Mouse (Mus musculus): ENCODE results near the gene Ankrd7. TPM values are rescaled to one million over a fixed set of nuclear protein-coding genes. Genes with fewer than 3 reads are reported as not detected.
A peak's percentile ranks its signal among the peaks of the same experiment; 100 is the strongest.

The Ankrd7 gene
- polyA plus RNA-seq, 1 experiment from 2014 or later: 0.23 TPM

DNA sequence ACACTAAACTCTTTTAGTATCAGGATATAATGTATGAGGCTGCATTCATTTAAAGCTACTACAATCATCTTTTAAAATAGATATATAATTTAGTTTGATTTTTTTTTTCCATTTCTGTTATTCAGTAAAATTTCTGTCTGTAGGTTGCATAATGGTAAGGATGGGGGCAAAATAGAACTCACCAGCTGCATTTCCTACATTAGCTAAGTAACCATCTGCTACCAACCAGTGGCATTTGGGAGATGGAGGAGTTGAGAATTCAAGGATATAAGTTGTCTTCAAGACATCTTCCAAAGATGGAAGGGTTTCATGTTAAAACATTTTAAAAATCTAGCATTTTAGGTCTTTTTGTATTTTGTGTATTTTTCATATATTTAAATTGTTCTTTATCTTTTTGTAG lies 10.8 kb upstream of the Ankrd7 start:
- Histone ChIP-seq H3K4me2 (no peak overlapping the region), H3K4me1 (replicated peaks; ENCODE audit: control insufficient read depth, insufficient read depth, low read length) (no peaks in the 10 kb centered on the region), H3K27me3 (replicated peaks; ENCODE audit: control insufficient read depth, insufficient read depth, low read length) (no peaks in the 10 kb centered on the region), H3K36me3 (ENCODE audit: control insufficient read depth, insufficient read depth, low read length) (peaks cover 17% of the 10 kb centered on the region), H3K4me3 (ENCODE audit: low read depth, low read length) (no peak overlapping the region), H3K9ac (ENCODE audit: low read depth, low read length) (no peak overlapping the region), H3K27ac (ENCODE audit: low read depth, low read length) (no peak overlapping the region), H3K9me3 (ENCODE audit: control insufficient read depth, low read length) (no peaks in the 10 kb centered on the region)
- no peak for ATAC-seq (replicated peaks; ENCODE audit: low FRiP score)
- no peak for DNase-seq (ENCODE audit: low spot score)

GRCm38 (mm10) chr6:18856487-18857078 lies 9.5 kb upstream of the Ankrd7 start:
- Histone ChIP-seq H3K4me3 (ENCODE audit: low read depth, low read length) (no peak overlapping the region), H3K4me1 (replicated peaks; ENCODE audit: control insufficient read depth, insufficient read depth, low read length) (no peaks in the 10 kb centered on the region), H3K4me2 (no peak overlapping the region), H3K9ac (ENCODE audit: low read depth, low read length) (no peak overlapping the region), H3K27me3 (replicated peaks; ENCODE audit: control insufficient read depth, insufficient read depth, low read length) (no peaks in the 10 kb centered on the region), H3K36me3 (ENCODE audit: control insufficient read depth, insufficient read depth, low read length) (peaks cover 17% of the 10 kb centered on the region), H3K27ac (ENCODE audit: low read depth, low read length) (no peak overlapping the region), H3K9me3 (ENCODE audit: control insufficient read depth, low read length) (no peaks in the 10 kb centered on the region)
- WGBS: 95% methylated on average over 3 of the region's 3 CpGs
- 0 out of 2 replicates have a peak, but pooled peaks have one; percentile 34 for ATAC-seq (replicated peaks; ENCODE audit: low FRiP score)
- DNase-seq (ENCODE audit: low spot score): no peak

DNA sequence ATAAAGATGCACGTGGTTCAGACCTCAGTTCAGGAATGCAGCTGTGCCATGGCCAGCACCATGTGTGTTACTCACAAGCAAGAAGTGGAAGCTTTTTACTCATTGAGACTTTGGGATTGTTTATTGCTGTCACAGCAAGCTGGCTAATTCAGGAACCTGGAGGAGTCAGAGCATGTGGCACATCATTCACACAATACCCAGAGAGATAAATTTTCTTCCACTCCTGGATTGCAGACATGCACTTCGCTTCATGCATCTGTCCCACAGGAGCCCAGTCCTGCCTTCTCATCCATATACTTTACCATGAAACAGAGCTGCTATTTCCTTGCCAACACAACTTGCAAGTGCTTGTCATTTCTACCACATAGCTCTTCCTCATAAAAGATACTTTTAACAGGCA lies 22.9 kb downstream of the Ankrd7 start:
- WGBS: 67% methylated on average over 2 of the region's 2 CpGs

DNA sequence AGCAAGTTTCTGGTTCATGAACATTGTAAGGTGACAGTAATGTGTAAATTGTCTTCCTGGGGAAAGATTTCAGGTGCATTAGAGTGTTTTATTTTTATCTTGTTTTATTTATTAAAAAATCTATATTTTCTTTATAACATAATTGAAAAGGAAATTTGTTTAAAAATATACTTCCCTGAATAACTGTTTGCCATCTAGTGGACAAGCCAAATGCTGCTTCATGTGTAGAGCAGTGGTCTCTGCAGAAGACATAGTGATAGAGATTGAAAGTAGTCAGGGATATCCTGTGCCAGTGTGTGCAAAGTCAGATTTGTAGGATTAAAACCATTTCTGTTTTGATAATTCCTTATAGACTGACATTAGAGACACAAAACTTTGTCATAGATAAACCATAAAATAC lies 28.0 kb downstream of the Ankrd7 start:
- H3K27me3 ChIP-seq (replicated peaks; ENCODE audit: control insufficient read depth, insufficient read depth, low read length): no peaks in the 10 kb centered on the region
- ATAC-seq (replicated peaks; ENCODE audit: low FRiP score) (no peak), DNase-seq (ENCODE audit: low spot score) (no peak)
- no peaks in the 10 kb centered on the region for H3K36me3 ChIP-seq (ENCODE audit: control insufficient read depth, insufficient read depth, low read length)
- H3K4me2 ChIP-seq: no peak overlapping the region
- H3K27ac ChIP-seq (ENCODE audit: low read depth, low read length): no peak overlapping the region
- H3K9me3 ChIP-seq (ENCODE audit: control insufficient read depth, low read length): no peaks in the 10 kb centered on the region
- H3K4me1 ChIP-seq (replicated peaks; ENCODE audit: control insufficient read depth, insufficient read depth, low read length): no peaks in the 10 kb centered on the region
- H3K4me3 ChIP-seq (ENCODE audit: low read depth, low read length): no peak overlapping the region
- H3K9ac ChIP-seq (ENCODE audit: low read depth, low read length): no peak overlapping the region

More for the DNA sequence above, 22.9 kb downstream of the Ankrd7 start:
- Histone ChIP-seq H3K27ac (ENCODE audit: low read depth, low read length) (no peak overlapping the region), H3K9me3 (ENCODE audit: control insufficient read depth, low read length) (no peaks in the 10 kb centered on the region), H3K4me1 (replicated peaks; ENCODE audit: control insufficient read depth, insufficient read depth, low read length) (no peaks in the 10 kb centered on the region), H3K27me3 (replicated peaks; ENCODE audit: control insufficient read depth, insufficient read depth, low read length) (no peaks in the 10 kb centered on the region), H3K9ac (ENCODE audit: low read depth, low read length) (no peak overlapping the region), H3K4me2 (no peak overlapping the region), H3K36me3 (ENCODE audit: control insufficient read depth, insufficient read depth, low read length) (no peaks in the 10 kb centered on the region), H3K4me3 (ENCODE audit: low read depth, low read length) (no peak overlapping the region)
- DNase-seq (ENCODE audit: low spot score) (no peak), ATAC-seq (replicated peaks; ENCODE audit: low FRiP score) (no peak)

GRCm38 (mm10) chr6:18907173-18907572 lies 41.1 kb downstream of the Ankrd7 start:
- WGBS: 80% methylated on average over 2 of the region's 2 CpGs
- no peaks in the 10 kb centered on the region for H3K27me3 ChIP-seq (replicated peaks; ENCODE audit: control insufficient read depth, insufficient read depth, low read length)
- ATAC-seq (replicated peaks; ENCODE audit: low FRiP score): no peak

GRCm38 (mm10) chr6:18913179-18913578 lies 47.1 kb downstream of the Ankrd7 start:
- Histone ChIP-seq H3K27ac (ENCODE audit: low read depth, low read length) (no peak overlapping the region), H3K36me3 (ENCODE audit: control insufficient read depth, insufficient read depth, low read length) (no peaks in the 10 kb centered on the region), H3K9ac (ENCODE audit: low read depth, low read length) (no peak overlapping the region), H3K4me3 (ENCODE audit: low read depth, low read length) (no peak overlapping the region), H3K27me3 (replicated peaks; ENCODE audit: control insufficient read depth, insufficient read depth, low read length) (no peaks in the 10 kb centered on the region), H3K4me1 (replicated peaks; ENCODE audit: control insufficient read depth, insufficient read depth, low read length) (no peaks in the 10 kb centered on the region), H3K4me2 (no peak overlapping the region), H3K9me3 (ENCODE audit: control insufficient read depth, low read length) (no peaks in the 10 kb centered on the region)
- no peak for DNase-seq (ENCODE audit: low spot score)
- 80% methylated on average over 4 of the region's 4 CpGs for WGBS
- ATAC-seq (replicated peaks; ENCODE audit: low FRiP score): no peak

More at GRCm38 (mm10) chr6:18907173-18907572, 41.1 kb downstream of the Ankrd7 start:
- Histone ChIP-seq H3K9me3 (ENCODE audit: control insufficient read depth, low read length) (no peaks in the 10 kb centered on the region), H3K27ac (ENCODE audit: low read depth, low read length) (no peak overlapping the region), H3K4me2 (no peak overlapping the region), H3K9ac (ENCODE audit: low read depth, low read length) (no peak overlapping the region), H3K4me3 (ENCODE audit: low read depth, low read length) (no peak overlapping the region), H3K36me3 (ENCODE audit: control insufficient read depth, insufficient read depth, low read length) (no peaks in the 10 kb centered on the region), H3K4me1 (replicated peaks; ENCODE audit: control insufficient read depth, insufficient read depth, low read length) (no peaks in the 10 kb centered on the region)
- DNase-seq (ENCODE audit: low spot score): no peak

GRCm38 (mm10) chr6:18916021-18916420 lies 49.9 kb downstream of the Ankrd7 start:
- H3K27ac ChIP-seq (ENCODE audit: low read depth, low read length): no peak overlapping the region
- H3K9me3 ChIP-seq (ENCODE audit: control insufficient read depth, low read length): no peaks in the 10 kb centered on the region
- no peaks in the 10 kb centered on the region for H3K4me1 ChIP-seq (replicated peaks; ENCODE audit: control insufficient read depth, insufficient read depth, low read length)
- H3K9ac ChIP-seq (ENCODE audit: low read depth, low read length): no peak overlapping the region
- 80% methylated on average over 4 of the region's 4 CpGs for whole genome bisulfite sequencing
- H3K36me3 ChIP-seq (ENCODE audit: control insufficient read depth, insufficient read depth, low read length): no peaks in the 10 kb centered on the region
- H3K4me3 ChIP-seq (ENCODE audit: low read depth, low read length): no peak overlapping the region
- ATAC-seq (replicated peaks; ENCODE audit: low FRiP score) (no peak), DNase-seq (ENCODE audit: low spot score) (no peak)
- no peaks in the 10 kb centered on the region for H3K27me3 ChIP-seq (replicated peaks; ENCODE audit: control insufficient read depth, insufficient read depth, low read length)
- H3K4me2 ChIP-seq: no peak overlapping the region

GRCm38 (mm10) chr6:18916471-18916870 lies 50.4 kb downstream of the Ankrd7 start:
- WGBS: 80% methylated on average over 4 of the region's 4 CpGs
- Histone ChIP-seq H3K27ac (ENCODE audit: low read depth, low read length) (no peak overlapping the region), H3K4me2 (no peak overlapping the region), H3K9ac (ENCODE audit: low read depth, low read length) (no peak overlapping the region), H3K4me1 (replicated peaks; ENCODE audit: control insufficient read depth, insufficient read depth, low read length) (no peaks in the 10 kb centered on the region), H3K36me3 (ENCODE audit: control insufficient read depth, insufficient read depth, low read length) (no peaks in the 10 kb centered on the region), H3K4me3 (ENCODE audit: low read depth, low read length) (no peak overlapping the region), H3K9me3 (ENCODE audit: control insufficient read depth, low read length) (no peaks in the 10 kb centered on the region), H3K27me3 (replicated peaks; ENCODE audit: control insufficient read depth, insufficient read depth, low read length) (no peaks in the 10 kb centered on the region)
- no peak for DNase-seq (ENCODE audit: low spot score)
- ATAC-seq (replicated peaks; ENCODE audit: low FRiP score): no peak

All from liver, embryonic 11.5 days (tissue).